Mouse (Mus musculus) gastrocnemius, postnatal 25 days (tissue): ENCODE measurements around the gene Vps36. TPM values are rescaled to one million over a fixed set of nuclear protein-coding genes. Genes with fewer than 3 reads are reported as not detected.

Source experiments
- DNase-seq: peaks from one replicate; pipeline ENCODE4 v3.0.0; 2022
- long read RNA-seq, 2 experiments: library from polyadenylated mRNA; stranded (forward); transcript quantifications; one replicate each; pipeline ENCODE4 v2.0.0; 2021
- total RNA-seq, 2 experiments: library from RNA; stranded (reverse); gene quantifications; 1 replicate in 1 of 2; 2 replicates in 1 of 2; pipeline ENCODE4 v1.2.3; 2021

Vps36 gene
- total RNA-seq: 10 to 100 TPM; 27.9 to 33.0 TPM
- long read RNA-seq, experiment 1, transcript Vps36-201 (14 exons, 3,574 nt): major isoform, 41 of 59 reads
- long read RNA-seq, experiment 1, partial matches to known transcripts: 12 of 59 reads
- long read RNA-seq, experiment 1, other reads (novel, unspliced or antisense): 6 of 59 reads
- long read RNA-seq, experiment 2, transcript Vps36-201 (14 exons, 3,574 nt): major isoform, 61 of 79 reads
- long read RNA-seq, experiment 2, partial matches to known transcripts: 10 of 79 reads
- long read RNA-seq, experiment 2, other reads (novel, unspliced or antisense): 8 of 79 reads

DNA sequence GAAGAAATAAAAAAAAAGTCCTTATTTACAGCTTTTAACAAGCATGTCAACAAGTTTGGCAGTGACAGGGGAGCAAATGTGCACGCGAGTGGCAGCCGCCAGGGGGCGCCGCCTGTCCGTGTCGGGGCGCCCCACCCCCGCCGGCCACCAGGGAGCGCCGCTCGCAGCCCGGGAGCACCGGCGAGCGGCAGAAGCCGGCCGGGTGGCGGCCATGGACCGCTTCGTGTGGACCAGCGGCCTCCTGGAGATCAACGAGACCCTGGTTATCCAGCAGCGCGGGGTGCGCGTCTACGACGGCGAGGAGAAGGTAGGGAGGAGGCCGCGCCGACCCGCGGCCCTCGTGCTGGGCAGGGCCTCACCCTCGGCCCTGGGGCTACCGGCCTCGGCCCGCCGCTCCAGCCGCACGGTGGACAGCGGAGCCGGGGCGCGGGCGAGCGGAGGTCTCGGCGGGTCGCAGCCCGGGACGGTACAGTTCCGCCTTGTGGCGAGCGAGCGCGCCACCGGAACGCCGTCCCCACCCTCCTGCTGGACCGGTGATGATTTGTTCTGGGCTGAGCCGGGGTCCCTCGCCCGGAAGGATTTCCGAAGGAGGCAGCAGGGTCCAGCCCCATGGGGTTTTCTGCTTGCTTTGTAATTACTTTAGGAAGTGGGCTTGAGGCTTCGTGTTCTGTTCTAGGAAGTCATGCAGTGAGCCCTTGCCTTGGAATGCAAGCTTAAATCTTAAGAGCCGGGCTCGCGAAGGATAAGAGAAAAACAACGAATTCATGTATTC is at the start of gene Vps36:
Gene Vps36 (plus strand): TSS at position 150 of the 772 bp plus-strand sequence.
- peak; percentile 89 for DNase-seq

DNA sequence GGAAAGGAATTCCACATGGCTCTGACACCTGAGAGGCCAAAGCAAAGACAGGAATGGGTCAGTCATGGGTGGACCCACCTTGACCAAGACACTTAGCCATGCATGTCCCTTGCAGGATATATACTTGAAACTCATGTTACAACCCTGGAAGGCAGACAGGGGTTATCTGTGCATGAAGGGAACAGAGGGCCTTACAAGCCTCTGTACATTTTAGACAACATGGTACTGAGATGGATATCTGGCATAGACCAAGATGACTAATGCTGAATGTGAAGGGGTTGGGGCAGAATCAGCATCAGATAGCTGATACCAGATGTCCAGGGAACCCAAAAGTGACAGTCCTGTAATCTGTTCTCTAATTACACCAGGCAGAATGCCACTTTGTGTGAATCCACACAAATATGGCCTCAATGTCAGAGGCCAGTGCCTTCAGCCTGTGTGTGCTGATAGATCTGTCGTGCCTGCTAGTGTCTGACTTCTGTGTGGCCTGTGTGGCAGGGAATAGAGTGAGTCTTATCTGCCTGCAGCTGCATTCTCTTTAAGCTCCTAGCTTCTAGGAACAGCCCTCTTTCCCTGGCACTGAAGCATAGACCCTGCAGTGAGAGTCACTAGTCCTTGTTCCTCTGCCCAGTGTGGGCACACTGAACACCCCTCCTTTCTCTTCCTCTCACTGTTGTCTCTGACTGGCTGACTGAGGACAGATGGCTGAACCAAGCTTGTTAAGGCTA is 48.7 kb upstream of the Vps36 start:
- DNase-seq: no peak

DNA sequence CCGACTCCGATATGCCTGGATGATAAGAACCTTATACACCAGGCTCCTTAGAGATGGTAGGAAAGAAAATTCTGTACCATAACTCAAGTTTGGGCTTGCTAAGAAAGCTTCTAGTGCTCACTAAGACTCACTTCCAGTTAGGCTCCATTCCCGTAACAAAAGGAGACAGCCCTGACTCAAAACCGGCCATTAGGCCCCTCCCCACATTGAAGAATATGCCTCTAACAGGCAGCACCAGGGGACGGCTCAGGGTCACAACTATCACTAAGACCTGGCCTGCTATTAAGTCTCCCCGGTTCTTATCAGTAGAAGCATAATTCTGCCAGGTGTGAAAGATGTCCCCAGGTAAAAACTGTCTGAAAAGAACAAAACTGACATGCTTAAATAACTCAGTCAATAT is 46.8 kb upstream of the Vps36 start:
- DNase-seq: no peak

DNA sequence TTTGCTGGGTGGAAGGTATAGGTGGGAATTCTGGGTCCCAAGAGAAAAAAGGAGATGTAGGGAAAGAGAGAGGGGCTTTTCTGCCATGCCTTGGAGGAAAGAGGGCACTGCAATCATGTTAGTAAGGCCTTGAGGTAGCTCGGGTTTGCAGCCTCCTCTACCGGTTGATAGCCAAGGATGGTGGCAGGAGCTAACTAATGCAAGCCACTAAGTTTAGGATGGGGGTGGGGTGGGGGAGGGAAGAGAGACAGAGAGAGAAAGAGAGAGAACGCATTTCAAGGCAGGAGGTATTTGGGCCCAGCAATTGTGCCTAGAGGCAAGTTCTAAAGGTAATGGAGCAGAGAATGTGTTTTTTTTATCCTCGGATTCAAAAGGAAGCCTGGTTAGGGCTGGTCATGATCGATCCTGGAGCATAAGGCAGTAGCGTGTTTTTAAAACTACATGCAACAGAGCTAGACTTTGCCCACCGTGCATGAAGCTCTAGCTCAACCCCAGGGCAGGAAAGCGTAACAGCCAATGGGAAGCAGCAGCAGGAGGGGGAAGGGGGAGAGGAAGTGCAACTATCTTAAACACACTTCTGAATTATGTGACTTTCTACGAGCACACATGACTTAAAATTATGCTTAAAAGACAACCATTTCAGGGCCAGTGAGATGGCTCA is 44.8 kb upstream of the Vps36 start:
- DNase-seq: no peak

DNA sequence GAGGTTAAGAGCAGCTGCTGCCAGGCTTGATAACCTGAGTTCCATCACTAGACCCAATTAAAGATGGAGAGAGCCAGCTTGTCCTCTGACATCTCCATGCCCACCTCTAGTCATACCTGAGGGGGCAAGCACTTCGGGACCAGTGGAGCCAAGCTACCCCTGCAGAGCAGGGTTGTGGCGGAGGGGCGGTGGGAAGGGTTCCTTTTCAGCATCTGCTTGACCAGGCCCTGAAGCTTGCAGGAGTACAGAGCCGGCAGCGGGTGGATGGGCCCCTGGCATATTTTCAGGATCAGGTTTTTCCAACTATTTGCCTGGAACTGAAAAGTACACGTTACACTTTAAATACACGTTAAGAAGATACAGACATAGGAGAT is 44.3 kb upstream of the Vps36 start:
- no peak for DNase-seq

DNA sequence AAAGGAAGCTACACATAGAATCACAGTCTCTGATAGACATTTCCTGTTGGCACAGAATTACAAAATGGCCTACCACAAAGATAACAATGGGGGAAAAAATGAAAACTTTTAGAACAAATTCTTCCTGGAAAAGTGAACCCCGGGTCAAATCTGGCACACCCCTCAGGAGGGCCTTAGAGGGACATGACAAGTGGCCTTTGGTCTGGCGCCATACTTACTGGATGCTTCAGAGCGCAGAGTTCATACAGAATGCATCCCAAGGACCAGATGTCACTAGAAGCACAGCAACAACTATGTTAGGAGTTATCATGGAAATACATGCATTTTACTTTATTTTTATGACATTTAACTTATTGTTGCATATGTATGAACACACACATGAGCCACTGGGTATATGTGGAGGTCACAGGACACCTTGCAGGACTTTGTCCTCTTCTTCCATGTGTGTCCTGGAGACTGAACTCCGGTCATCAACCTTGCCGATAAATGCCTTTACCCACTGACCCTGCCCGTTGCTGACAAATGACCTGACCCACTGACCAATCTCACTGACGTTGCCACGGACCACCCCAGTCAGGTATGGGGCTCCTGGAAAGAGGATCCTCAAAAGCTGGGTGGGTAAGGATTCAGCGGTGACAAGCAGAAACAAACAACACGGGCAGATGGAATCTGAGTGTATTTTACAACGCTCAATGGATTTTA is 42.8 kb upstream of the Vps36 start:
- no peak for DNase-seq

DNA sequence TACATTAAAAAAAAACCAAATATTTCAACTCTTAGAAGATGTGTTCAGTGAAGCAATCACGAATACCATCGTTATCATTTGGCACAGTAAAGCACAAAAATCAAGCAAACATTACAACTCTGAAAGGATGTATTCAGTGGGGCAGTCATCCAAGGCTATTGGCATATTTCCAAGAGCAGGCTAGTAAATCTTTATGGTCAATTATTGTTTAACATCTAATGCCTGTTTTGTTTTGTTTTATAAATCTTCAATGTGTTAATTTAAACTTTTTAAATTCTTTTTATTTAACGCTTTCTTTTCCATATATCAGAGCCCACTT is 42.3 kb upstream of the Vps36 start:
- DNase-seq: no peak

DNA sequence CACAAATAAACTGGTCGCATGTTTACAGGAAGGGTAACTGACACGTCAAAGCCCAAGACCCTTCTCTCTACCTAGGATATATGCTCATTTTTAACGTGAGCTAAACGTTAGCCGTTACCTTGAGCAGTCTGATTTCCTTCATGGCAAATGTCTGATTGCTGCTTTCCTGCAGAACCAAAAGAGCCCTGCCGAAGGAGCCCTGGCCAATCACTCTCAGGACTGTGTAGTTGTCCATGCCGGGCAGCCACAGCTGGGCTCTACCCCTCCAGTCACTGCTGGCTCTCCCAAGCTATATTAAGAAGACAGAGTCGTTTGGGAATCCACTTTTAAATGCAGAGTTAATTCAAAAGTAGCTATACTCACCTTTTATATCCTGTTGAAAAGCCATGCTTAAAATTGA is 30.4 kb upstream of the Vps36 start:
- DNase-seq: no peak

DNA sequence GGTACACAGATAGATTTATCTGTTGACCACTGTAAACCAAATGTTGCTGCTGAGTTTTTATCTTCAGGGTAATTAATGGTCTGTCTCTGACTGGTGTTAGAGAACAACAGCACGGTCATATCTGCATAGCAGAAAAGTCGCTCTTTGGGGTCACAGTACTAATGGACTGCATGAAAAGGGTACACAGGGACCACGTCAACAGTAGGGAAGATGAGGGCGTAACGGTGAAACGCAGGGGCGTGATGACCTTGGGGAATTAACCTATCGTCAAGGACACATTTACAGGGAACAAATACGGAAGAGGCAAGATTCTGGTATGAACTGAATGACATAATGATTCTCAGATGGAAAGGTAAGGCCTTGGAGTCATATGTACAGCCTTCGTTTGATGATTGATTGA is 28.2 kb upstream of the Vps36 start:
- DNase-seq: no peak

DNA sequence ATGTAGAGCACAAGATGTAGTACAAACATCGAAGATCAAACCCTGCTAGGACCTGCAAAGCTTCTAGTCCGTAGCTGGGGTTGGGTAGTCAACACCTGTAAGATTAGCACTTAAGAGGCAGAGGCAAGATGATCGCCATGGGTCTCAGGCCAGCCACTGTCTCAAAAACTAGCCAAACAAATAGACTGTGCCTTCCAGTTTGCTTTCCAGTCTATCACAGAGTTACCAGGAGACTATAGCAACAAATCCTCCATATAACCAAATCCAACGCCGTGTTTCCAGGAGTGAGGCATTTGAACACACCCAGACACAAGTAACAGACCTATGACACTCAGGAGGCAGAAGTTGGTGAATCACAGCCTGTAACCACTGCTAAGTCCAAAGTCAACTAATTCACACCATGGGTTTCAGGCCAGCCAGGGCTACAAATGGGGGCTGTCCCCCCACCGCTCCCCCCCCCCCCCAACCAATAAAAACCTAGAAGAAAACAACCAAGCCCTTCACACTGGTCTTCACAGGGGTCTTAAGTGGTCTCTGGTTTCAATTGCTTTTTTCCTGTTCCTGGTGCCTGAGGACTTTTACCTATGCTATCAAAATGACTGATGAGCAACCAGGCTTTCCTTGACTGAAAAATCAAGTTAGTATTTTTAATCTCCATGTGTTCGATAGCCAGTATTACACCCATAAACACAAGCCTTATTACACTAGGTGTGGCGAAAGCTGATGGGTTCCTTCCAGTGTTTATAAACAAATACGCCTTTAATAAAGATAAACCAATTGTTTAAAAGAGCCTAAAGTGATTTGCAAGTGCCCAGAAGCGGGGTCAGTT is 27.1 kb upstream of the Vps36 start:
- DNase-seq: no peak

DNA sequence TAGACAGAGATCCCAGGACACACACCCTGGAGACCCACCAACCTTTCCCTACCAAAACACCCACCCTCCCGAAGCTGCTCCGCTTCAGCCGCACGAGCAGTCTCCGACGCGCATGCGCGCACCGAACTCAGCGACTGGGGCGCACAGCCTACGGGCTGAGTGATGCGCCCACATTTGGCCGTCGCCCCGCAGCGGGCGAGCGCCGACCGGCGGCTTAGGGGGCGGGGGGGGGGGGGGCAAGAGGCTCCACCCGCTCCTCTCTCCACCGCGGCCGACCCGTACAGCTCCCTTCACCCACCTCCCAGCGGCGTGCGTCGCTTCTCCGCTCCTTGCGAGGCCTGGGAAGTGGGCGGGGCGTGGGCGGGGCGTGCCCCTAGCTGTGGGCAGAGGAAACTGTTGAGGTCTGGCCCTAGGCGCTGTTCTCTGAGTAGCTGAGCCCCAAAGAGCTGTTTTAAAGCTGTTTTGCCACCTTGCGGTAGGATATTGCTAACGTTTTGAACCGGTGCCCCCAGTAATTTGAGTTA is 26.5 kb upstream of the Vps36 start, which contains the start of gene Nek3:
Gene Nek3 (minus strand): TSS at position 356 of the 524 bp plus-strand sequence.
- DNase-seq: peak; percentile 92

DNA sequence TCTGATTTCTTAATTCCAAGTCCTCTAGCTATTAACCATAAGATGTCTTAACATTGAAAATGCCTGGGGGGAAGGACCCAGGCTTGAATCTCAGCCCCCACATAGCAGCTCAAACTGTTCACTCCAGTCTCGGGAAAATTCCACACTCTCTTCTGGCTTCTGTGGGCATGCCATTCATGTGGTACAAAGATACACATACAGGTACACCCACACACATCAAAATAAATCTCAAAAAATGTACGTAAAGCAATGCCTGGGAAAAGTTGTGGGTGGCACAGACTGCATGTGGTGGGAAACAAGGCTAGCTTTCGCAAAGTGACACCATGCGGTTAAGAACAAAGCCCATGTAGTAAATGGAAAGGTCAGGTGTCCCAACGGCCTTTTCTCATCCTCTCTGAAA is 23.4 kb upstream of the Vps36 start:
- no peak for DNase-seq

DNA sequence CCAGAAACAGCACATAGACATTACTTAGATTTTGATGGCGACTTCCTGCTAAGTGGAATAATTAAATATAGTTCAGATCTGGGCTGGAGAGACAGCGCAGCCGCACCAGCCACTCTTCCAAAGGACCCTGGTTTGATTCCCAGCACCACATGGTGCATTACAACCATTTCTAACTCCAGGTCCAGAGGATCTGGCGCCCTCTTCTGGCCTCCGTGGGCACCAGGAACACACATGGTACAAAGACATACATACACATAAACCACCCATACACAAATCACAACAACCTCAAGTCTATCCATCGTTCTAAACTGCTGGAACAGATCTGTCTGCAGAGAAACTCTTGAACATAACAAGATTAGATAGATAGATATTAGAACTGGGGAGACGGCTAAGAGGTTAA is 16.6 kb upstream of the Vps36 start:
- DNase-seq: no peak

DNA sequence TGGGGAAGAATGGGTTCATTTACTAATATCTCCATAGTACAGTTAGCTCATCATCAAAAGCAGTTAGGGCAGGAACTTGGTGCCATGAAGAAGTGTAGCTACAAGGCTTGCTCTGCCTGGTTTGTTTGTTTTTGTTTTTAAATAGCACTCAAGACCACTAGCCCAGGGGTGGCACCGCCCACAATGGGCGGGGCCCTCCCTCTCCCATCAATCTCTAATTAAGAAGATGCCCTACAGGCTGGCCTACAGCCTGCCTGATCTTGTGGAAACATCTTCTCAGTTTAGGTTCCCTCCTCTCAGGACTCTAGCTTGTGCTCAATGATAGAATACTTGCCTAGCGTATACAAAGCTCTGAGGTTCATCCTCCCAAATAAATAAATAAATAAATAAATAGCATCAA is 7.7 kb upstream of the Vps36 start:
- DNase-seq: no peak

DNA sequence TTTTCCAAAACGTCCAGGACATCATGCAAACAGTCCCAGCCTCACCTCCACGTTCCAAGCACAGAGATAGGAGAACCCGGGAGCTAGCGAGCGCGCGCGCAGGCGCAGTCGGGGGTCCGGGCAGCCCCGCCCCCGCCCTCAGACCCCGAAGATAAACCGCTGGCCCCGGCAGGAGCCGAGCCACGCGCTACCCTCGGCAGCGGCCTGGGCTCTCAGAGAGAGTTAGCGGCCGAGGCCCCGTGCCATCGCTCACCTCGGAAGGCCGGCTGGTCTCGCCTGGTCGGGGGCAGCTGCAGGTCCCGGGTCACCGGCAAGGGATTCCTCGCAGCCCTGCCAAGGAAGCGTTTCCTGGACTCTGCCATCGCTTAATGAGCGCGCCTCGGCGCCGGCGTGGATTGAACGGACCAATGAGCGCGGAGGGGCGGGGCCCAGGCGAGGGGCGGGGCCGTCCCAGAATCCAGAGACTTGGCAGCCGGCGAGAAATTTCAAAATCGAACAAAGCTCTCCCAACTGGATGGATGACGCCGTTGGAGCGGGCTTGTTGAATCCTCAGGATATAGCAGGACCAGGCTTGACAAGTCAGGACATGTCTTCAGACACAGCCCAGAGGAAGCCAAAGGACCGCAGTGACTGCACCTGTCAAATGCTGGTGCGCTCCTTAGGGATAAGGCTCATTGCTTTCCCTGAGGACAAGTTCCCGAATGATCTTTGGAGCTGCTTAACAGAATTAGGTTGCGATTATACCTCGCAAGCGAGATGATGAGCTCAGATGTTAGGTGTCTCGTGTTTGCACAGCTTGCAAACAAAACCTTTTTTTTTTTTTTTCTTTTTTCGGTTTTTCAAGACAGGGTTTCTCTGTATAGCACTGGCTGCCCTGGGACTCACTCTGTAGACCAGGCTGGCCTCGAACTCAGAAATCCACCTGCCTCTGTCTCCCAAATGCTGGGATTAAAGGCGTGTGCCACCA is 6.9 kb upstream of the Vps36 start, which contains the start of gene Ckap2:
Gene Ckap2 (minus strand): TSS at position 389 of the 967 bp plus-strand sequence.
- peak; percentile 91 for DNase-seq

DNA sequence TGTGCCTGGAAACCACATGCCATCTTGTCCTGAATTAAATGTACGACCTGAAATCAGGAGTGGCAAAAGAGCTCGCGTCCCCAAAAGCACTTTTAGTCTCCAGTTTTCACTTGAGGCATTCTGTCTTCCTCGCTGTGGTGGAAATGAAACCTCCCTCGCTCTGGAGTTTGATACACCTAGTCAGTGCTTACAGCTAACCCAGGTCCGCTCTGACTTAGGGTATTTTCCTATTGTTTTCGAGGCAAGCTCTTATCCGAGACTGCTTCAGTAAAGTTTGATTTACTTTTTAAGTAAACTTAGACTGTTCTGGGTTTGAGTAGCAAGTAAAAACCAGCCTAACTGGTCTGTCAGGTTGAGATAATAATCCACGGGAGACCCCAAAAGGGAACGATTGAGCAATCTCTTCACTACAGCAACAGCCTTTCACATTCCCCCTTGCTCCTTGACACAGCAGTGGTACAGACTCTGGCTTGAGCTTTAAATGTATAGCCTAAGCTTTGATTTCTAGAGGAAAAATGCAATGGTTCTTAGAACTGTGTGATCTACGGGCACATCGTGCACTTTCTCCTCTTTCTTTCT is 912 bp downstream of the Vps36 start:
- no peak for DNase-seq

DNA sequence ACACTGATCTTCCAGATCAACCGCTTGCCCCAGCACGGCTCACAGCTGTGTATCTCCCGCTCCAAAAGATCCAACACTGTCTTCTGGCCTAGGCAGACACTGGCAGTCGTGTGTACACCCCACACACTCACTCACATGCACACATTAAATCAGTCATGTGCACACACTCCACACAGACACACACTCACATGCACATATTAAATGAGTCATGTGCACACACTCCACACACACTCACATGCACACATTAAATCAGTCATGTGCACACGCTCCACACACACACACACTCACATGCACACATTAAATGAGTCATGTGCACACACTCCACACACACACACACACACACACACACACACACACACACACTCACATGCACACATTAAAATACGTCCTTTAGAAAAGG is 5.3 kb downstream of the Vps36 start:
- no peak for DNase-seq

DNA sequence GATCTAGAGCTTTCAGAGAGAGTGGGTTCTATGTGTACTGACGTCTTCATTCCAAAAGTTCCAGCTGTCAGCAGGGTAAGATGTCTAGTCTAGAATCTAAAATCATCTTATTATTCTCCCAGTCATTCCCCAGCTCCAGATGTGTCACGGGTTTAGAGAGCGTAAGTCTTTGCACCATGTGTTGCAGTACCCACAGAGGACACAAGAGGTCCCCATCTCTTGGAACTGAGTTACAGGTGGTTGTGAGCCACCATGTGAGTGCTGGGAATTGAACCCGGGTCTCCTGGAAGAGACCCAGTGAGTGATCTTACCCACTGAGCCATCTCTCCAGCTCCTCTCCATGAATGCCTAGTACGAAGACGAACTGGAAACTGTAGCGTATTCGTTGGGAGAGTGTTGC is 6.9 kb downstream of the Vps36 start:
- DNase-seq: no peak

DNA sequence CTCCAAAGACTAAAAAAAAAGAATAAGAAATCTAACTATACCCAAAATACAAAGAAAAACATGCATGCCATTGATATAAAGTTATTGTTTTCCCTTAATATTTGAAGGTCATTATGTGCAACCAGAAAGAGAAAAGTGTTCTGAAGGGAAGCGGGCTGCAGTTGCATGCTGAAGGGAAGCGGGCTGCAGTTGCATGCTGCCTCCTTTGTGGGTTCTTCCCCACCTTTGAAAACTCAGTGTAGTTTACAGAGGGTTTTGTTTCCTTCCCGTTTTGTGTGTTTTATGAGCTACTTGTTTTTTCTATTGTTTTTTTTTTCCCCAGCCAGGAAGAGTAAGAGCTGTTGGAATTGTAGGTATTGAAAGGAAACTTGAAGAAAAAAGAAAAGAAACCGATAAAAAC is 14.9 kb downstream of the Vps36 start:
- no peak for DNase-seq
